Mouse (Mus musculus): ENCODE measurements at regions not wholly inside any gene's neighbourhood (a gene's known extent, or its start where the extent isn't known, plus 50 kb on each side); places are given as distances from the start of the nearest gene placed in this dataset.
A peak's percentile ranks its signal among the peaks of the same experiment; 100 is the strongest.

- ATAC-seq (replicated peaks; ENCODE audit: low FRiP score, low TSS enrichment, poor library complexity, severe bottlenecking) = no peak
Measured at GRCm38 (mm10) chr7:119384670-119385241, 74.3 kb downstream of the Gp2 start.

- no peak for ATAC-seq (replicated peaks; ENCODE audit: low FRiP score, low TSS enrichment, poor library complexity, severe bottlenecking)
Measured at GRCm38 (mm10) chr7:119379935-119380334, 79.2 kb downstream of the Gp2 start.

GRCm38 (mm10) chr7:119364268-119364596 is 94.9 kb downstream of the Gp2 start:
- ATAC-seq (replicated peaks; ENCODE audit: low FRiP score, low TSS enrichment, poor library complexity, severe bottlenecking) = no peak

- ATAC-seq (replicated peaks; ENCODE audit: low FRiP score, low TSS enrichment, poor library complexity, severe bottlenecking) = no peak
Measured at GRCm38 (mm10) chr7:119363552-119364267, 95.4 kb downstream of the Gp2 start.

- ATAC-seq (replicated peaks; ENCODE audit: low FRiP score, low TSS enrichment, poor library complexity, severe bottlenecking) = no peak
Measured at GRCm38 (mm10) chr7:119357338-119357737, 101.7 kb downstream of the Gp2 start.

- ATAC-seq (replicated peaks; ENCODE audit: low FRiP score, low TSS enrichment, poor library complexity, severe bottlenecking) = no peak
Measured at GRCm38 (mm10) chr7:119356251-119356650, 102.8 kb downstream of the Gp2 start.

GRCm38 (mm10) chr7:119352571-119352970 is 106.5 kb downstream of the Gp2 start:
- no peak for ATAC-seq (replicated peaks; ENCODE audit: low FRiP score, low TSS enrichment, poor library complexity, severe bottlenecking)

GRCm38 (mm10) chr7:119350641-119351040 is 108.4 kb downstream of the Gp2 start:
- ATAC-seq (replicated peaks; ENCODE audit: low FRiP score, low TSS enrichment, poor library complexity, severe bottlenecking) = no peak

GRCm38 (mm10) chr7:119343380-119343779 is 115.7 kb downstream of the Gp2 start:
- no peak for ATAC-seq (replicated peaks; ENCODE audit: low FRiP score, low TSS enrichment, poor library complexity, severe bottlenecking)

- ATAC-seq (replicated peaks; ENCODE audit: low FRiP score, low TSS enrichment, poor library complexity, severe bottlenecking) = no peak
Measured at GRCm38 (mm10) chr7:119333102-119333501, 126.0 kb downstream of the Gp2 start.

- no peak for ATAC-seq (replicated peaks; ENCODE audit: low FRiP score, low TSS enrichment, poor library complexity, severe bottlenecking)
Measured at GRCm38 (mm10) chr7:119330460-119331109, 128.5 kb downstream of the Gp2 start.

GRCm38 (mm10) chr7:119296307-119296706 is 111.9 kb upstream of the Gpr139 start:
- ATAC-seq (replicated peaks; ENCODE audit: low FRiP score, low TSS enrichment, poor library complexity, severe bottlenecking) = no peak

- no peak for ATAC-seq (replicated peaks; ENCODE audit: low FRiP score, low TSS enrichment, poor library complexity, severe bottlenecking)
Measured at GRCm38 (mm10) chr7:119291442-119291841, 107.0 kb upstream of the Gpr139 start.

- no peak for ATAC-seq (replicated peaks; ENCODE audit: low FRiP score, low TSS enrichment, poor library complexity, severe bottlenecking)
Measured at GRCm38 (mm10) chr7:119285290-119285689, 100.9 kb upstream of the Gpr139 start.

- ATAC-seq (replicated peaks; ENCODE audit: low FRiP score, low TSS enrichment, poor library complexity, severe bottlenecking) = no peak
Measured at GRCm38 (mm10) chr7:119279896-119280661, 95.7 kb upstream of the Gpr139 start.

GRCm38 (mm10) chr7:119272621-119273020 is 88.2 kb upstream of the Gpr139 start:
- no peak for ATAC-seq (replicated peaks; ENCODE audit: low FRiP score, low TSS enrichment, poor library complexity, severe bottlenecking)

GRCm38 (mm10) chr7:119271427-119271826 is 87.0 kb upstream of the Gpr139 start:
- no peak for ATAC-seq (replicated peaks; ENCODE audit: low FRiP score, low TSS enrichment, poor library complexity, severe bottlenecking)

- ATAC-seq (replicated peaks; ENCODE audit: low FRiP score, low TSS enrichment, poor library complexity, severe bottlenecking) = peak; percentile 57; the same call in 1 of the 2 replicates
Measured at GRCm38 (mm10) chr7:119270826-119271420, 86.5 kb upstream of the Gpr139 start.

- no peak for ATAC-seq (replicated peaks; ENCODE audit: low FRiP score, low TSS enrichment, poor library complexity, severe bottlenecking)
Measured at GRCm38 (mm10) chr7:119258222-119258621, 73.8 kb upstream of the Gpr139 start.

GRCm38 (mm10) chr7:119256916-119257315 is 72.5 kb upstream of the Gpr139 start:
- no peak for ATAC-seq (replicated peaks; ENCODE audit: low FRiP score, low TSS enrichment, poor library complexity, severe bottlenecking)
